Comparison of ENCODE assay signal across 39 mouse cellular contexts in the genomic region with DNA sequence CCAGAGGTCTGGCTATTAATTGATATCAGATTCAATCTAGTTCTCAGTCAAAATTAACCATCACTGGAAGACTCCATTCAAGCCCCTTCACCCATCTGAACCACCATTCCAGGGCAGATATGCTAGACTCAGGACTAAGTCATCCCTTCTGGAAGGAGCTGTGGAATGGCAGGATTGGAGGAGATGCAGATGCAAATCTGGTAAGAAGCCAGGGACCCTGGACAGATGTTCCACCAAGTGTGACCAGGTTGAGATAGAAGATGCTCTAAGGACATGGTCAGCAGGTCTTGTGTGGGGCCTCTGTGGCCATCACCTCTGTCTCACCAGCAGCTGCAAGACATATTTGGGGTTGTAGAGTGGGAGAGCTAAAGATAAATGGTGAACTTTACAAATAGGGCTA. TPM values are rescaled to one million over a fixed set of nuclear protein-coding genes. Genes with fewer than 3 reads are reported as not detected.
"Had no signal": no experiment of that assay in that cellular context is flagged by ENCODE, and none has a peak within 500 bp of the region (broad histone marks: within the 10 kb centered on the region; RNA-seq: fewer than 3 reads in every experiment).

No protein-coding gene starts in this region.

- H3K4me2 ChIP-seq: heart, embryonic 11.5 days; heart, embryonic 12.5 days; heart, embryonic 13.5 days; heart, embryonic 15.5 days; hindbrain, embryonic 12.5 days; hindbrain, embryonic 13.5 days; hindbrain, embryonic 14.5 days; hindbrain, embryonic 15.5 days; intestine, embryonic 15.5 days; kidney, embryonic 15.5 days had no signal

- H3K27me3 ChIP-seq: heart, embryonic 15.5 days; hindbrain, embryonic 12.5 days; hindbrain, embryonic 13.5 days; hindbrain, embryonic 15.5 days; intestine, embryonic 15.5 days; kidney, embryonic 15.5 days had no signal

- H3K9me3 ChIP-seq: heart, embryonic 12.5 days; heart, embryonic 13.5 days; heart, embryonic 15.5 days; hindbrain, embryonic 10.5 days; hindbrain, embryonic 12.5 days; hindbrain, embryonic 13.5 days; hindbrain, embryonic 15.5 days; intestine, embryonic 15.5 days; kidney, embryonic 15.5 days had no signal

- DNase-seq: heart, postnatal 10 days; heart, postnatal 14 days; heart, postnatal 36 days; heart, postnatal 4 days; kidney, adult 11 months; kidney, adult 18-20 months; kidney, adult 2 months; kidney, adult 8-10 months; kidney, adult 9 months; kidney, postnatal 10 days; kidney, postnatal 14 days; kidney, postnatal 25 days; kidney, postnatal 36 days; kidney, postnatal 4 days; layer of hippocampus, adult 9-11 months; layer of hippocampus, postnatal 36 days had no signal

- H3K4me1 ChIP-seq: heart, embryonic 12.5 days; heart, embryonic 13.5 days; heart, embryonic 15.5 days; hindbrain, embryonic 10.5 days; hindbrain, embryonic 12.5 days; hindbrain, embryonic 15.5 days; intestine, embryonic 15.5 days; kidney, embryonic 15.5 days had no signal

- H3K36me3 ChIP-seq: heart, embryonic 12.5 days; heart, embryonic 13.5 days; heart, embryonic 15.5 days; hindbrain, embryonic 10.5 days; hindbrain, embryonic 12.5 days; hindbrain, embryonic 13.5 days; hindbrain, embryonic 15.5 days; intestine, embryonic 15.5 days; kidney, embryonic 15.5 days had no signal

- H3K27ac ChIP-seq: heart, embryonic 13.5 days; heart, embryonic 15.5 days; hindbrain, embryonic 10.5 days; hindbrain, embryonic 12.5 days; hindbrain, embryonic 13.5 days; hindbrain, embryonic 14.5 days; hindbrain, embryonic 15.5 days; hindbrain, postnatal 0 days; intestine, embryonic 15.5 days; kidney, embryonic 15.5 days; kidney, postnatal 0 days; layer of hippocampus, adult 2 months; left cerebral cortex, adult 2 months had no signal

- H3K9ac ChIP-seq: heart, embryonic 12.5 days; heart, embryonic 13.5 days; heart, embryonic 15.5 days; hindbrain, embryonic 12.5 days; hindbrain, embryonic 13.5 days; hindbrain, embryonic 14.5 days; hindbrain, embryonic 15.5 days; intestine, embryonic 15.5 days; kidney, embryonic 15.5 days had no signal

- H3K4me3 ChIP-seq: heart, embryonic 12.5 days; heart, embryonic 13.5 days; heart, embryonic 15.5 days; hindbrain, embryonic 10.5 days; hindbrain, embryonic 12.5 days; hindbrain, embryonic 13.5 days; hindbrain, embryonic 15.5 days; intestine, embryonic 15.5 days; kidney, embryonic 15.5 days; layer of hippocampus, adult 2 months; left cerebral cortex, adult 2 months had no signal

- ATAC-seq: hindbrain, embryonic 16.5 days; hindbrain, postnatal 0 days; inflammation-experienced regulatory T-cells, adult 6 months; intestine, embryonic 15.5 days; intestine, postnatal 0 days had no signal

RNA-seq across cellular contexts. Expression of gene Tmem114, which starts 30.0 kb away (rescaled TPM):
- total RNA-seq: heart, postnatal 10 days; heart, postnatal 14 days; heart, postnatal 36 days; heart, postnatal 4 days had no signal
- polyA plus RNA-seq: heart, embryonic 11.5 days; heart, embryonic 12.5 days; heart, embryonic 13.5 days; heart, embryonic 14.5 days; heart, embryonic 15.5 days; heart, embryonic 16.5 days; heart, postnatal 0 days; hindbrain, embryonic 10.5 days; hindbrain, embryonic 12.5 days; inflammation-experienced regulatory T-cells, adult 6 months; intestine, embryonic 15.5 days; intestine, postnatal 0 days; kidney, adult 2 months; kidney, embryonic 14.5 days; kidney, postnatal 0 days; large intestine, adult 2 months had no signal
